Mouse (Mus musculus) bone marrow macrophage, adult 2 months (primary cell): ENCODE measurements around the gene Hnrnpd.

Experiments
- CTCF ChIP-seq: IDR thresholded peaks from 2 replicates; pipeline ENCODE4 v1.5.1; 2012; ENCODE audit warnings: low read depth, mild to moderate bottlenecking, low read length, moderate library complexity
- POLR2A ChIP-seq: IDR thresholded peaks from 2 replicates; pipeline ENCODE4 v1.6.1; 2012; ENCODE audit warnings: mild to moderate bottlenecking, low read depth, low read length, borderline replicate concordance

DNA sequence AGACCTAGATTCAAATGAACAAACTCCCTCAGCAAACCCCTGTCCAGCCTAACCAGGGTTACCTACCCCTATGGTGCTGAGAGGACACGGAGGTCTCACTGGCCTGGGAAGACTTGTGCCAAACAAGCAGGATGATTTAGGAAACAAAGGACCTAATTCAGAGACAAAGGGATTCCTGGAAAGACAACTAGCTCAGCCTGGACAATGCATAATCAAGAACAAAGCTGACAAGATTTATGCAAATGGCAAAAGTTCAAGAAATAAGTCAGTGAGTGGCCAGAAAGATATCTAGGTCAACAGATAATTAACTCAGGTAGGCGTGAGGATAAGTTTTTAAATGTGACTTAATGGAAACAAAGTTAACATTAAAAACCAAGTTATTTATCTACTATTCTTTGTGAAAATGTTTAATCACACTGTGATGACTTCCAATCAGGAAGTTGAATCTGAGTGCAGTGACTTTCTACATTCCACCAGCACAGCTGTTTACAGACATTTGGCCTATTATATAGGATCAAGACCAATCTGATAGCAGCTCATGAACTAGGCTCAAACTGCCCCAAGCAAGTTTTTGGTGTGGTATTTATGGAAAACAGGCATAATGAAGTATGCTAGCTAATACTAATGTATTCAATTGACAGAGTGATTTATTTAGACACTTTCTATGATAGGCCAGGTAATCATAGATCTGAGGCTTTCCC lies 19.4 kb downstream of the Hnrnpd start:
- TF ChIP-seq CTCF (no peak), POLR2A (no peak)
